Mouse (Mus musculus) lung, postnatal 10 days (tissue): ENCODE measurements at regions not wholly inside any gene's neighbourhood (a gene's known extent, or its start where the extent isn't known, plus 50 kb on each side); places are given as distances from the start of the nearest gene placed in this dataset.

ENCODE experiments used
- DNase-seq: peaks from one replicate; pipeline ENCODE4 v3.0.0; 2021

GRCm38 (mm10) chr1:152164843-152165489 lies 75.0 kb upstream of the 1700025G04Rik start:
- no peak for DNase-seq

GRCm38 (mm10) chr1:152164212-152164611 lies 74.3 kb upstream of the 1700025G04Rik start:
- DNase-seq: no peak

- DNase-seq: no peak
Measured at GRCm38 (mm10) chr1:152152474-152152873, 62.5 kb upstream of the 1700025G04Rik start.

- no peak for DNase-seq
Measured at GRCm38 (mm10) chr1:152148731-152149130, 58.8 kb upstream of the 1700025G04Rik start.

GRCm38 (mm10) chr1:152140175-152140574 lies 50.2 kb upstream of the 1700025G04Rik start:
- DNase-seq: no peak
